Mouse (Mus musculus): Measurements from ENCODE around the gene Mrpl43. TPM values are rescaled to one million over a fixed set of nuclear protein-coding genes. Genes with fewer than 3 reads are reported as not detected.
A peak's percentile ranks its signal among the peaks of the same experiment; 100 is the strongest.

Mrpl43 gene
- polyA plus RNA-seq, 1 experiment = 43.4 TPM

GRCm38 (mm10) chr19:45014335-45014971, 8.2 kb upstream of the Mrpl43 start, which contains the start of gene Lzts2:
Gene Lzts2, plus strand, starts transcription at chr19:45014414.
- peaks cover 26% of the 10 kb centered on the region for H3K4me1 ChIP-seq (ENCODE audit: control insufficient read depth, insufficient read depth, low read length)
- H3K27me3 ChIP-seq (ENCODE audit: control insufficient read depth, insufficient read depth, low read length) = peaks cover 3% of the 10 kb centered on the region
- no peak for TF ChIP-seq POLR2A (IDR thresholded peaks at IDR 0.05; ENCODE audit: control insufficient read depth, low read depth, low read length)
- TF ChIP-seq CTCF (IDR thresholded peaks at IDR 0.05; ENCODE audit: control insufficient read depth, insufficient read depth, insufficient replicate concordance, low read depth, low read length) = no peak
- H3K36me3 ChIP-seq (ENCODE audit: control insufficient read depth, insufficient read depth, low read length) = peaks cover 2% of the 10 kb centered on the region
- peak within 1 kb of the TSS; percentile 93 for H3K4me3 ChIP-seq (ENCODE audit: control insufficient read depth, low read depth, low read length)
- peak within 1 kb of the TSS; percentile 76 for H3K27ac ChIP-seq (ENCODE audit: control insufficient read depth, insufficient read depth, low read depth, low read length)

- H3K36me3 ChIP-seq (ENCODE audit: control insufficient read depth, insufficient read depth, low read length) = peaks cover 2% of the 10 kb centered on the region
- peaks cover 25% of the 10 kb centered on the region for H3K4me1 ChIP-seq (ENCODE audit: control insufficient read depth, insufficient read depth, low read length)
- no peak for TF ChIP-seq CTCF (IDR thresholded peaks at IDR 0.05; ENCODE audit: control insufficient read depth, insufficient read depth, insufficient replicate concordance, low read depth, low read length)
- no peak for TF ChIP-seq POLR2A (IDR thresholded peaks at IDR 0.05; ENCODE audit: control insufficient read depth, low read depth, low read length)
- peaks cover 3% of the 10 kb centered on the region for H3K27me3 ChIP-seq (ENCODE audit: control insufficient read depth, insufficient read depth, low read length)
- no peak overlapping the region for H3K4me3 ChIP-seq (ENCODE audit: control insufficient read depth, low read depth, low read length)
- no peak overlapping the region for H3K27ac ChIP-seq (ENCODE audit: control insufficient read depth, insufficient read depth, low read depth, low read length)
Observed at GRCm38 (mm10) chr19:45013581-45014225, 7.5 kb upstream of the Mrpl43 start.

GRCm38 (mm10) chr19:45012636-45013035, 6.4 kb upstream of the Mrpl43 start:
- no peak for TF ChIP-seq CTCF (IDR thresholded peaks at IDR 0.05; ENCODE audit: control insufficient read depth, insufficient read depth, insufficient replicate concordance, low read depth, low read length)
- TF ChIP-seq POLR2A (IDR thresholded peaks at IDR 0.05; ENCODE audit: control insufficient read depth, low read depth, low read length) = no peak
- H3K27me3 ChIP-seq (ENCODE audit: control insufficient read depth, insufficient read depth, low read length) = peaks cover 3% of the 10 kb centered on the region
- H3K4me1 ChIP-seq (ENCODE audit: control insufficient read depth, insufficient read depth, low read length) = peaks cover 21% of the 10 kb centered on the region
- no peak overlapping the region for H3K27ac ChIP-seq (ENCODE audit: control insufficient read depth, insufficient read depth, low read depth, low read length)
- no peak overlapping the region for H3K4me3 ChIP-seq (ENCODE audit: control insufficient read depth, low read depth, low read length)
- H3K36me3 ChIP-seq (ENCODE audit: control insufficient read depth, insufficient read depth, low read length) = peaks cover 2% of the 10 kb centered on the region

GRCm38 (mm10) chr19:45012219-45012618, 6.0 kb upstream of the Mrpl43 start:
- Histone ChIP-seq H3K4me1 (ENCODE audit: control insufficient read depth, insufficient read depth, low read length) (peaks cover 26% of the 10 kb centered on the region), H3K36me3 (ENCODE audit: control insufficient read depth, insufficient read depth, low read length) (peaks cover 2% of the 10 kb centered on the region), H3K4me3 (ENCODE audit: control insufficient read depth, low read depth, low read length) (no peak overlapping the region), H3K27me3 (ENCODE audit: control insufficient read depth, insufficient read depth, low read length) (peaks cover 3% of the 10 kb centered on the region), H3K27ac (ENCODE audit: control insufficient read depth, insufficient read depth, low read depth, low read length) (no peak overlapping the region)
- TF ChIP-seq POLR2A (IDR thresholded peaks at IDR 0.05; ENCODE audit: control insufficient read depth, low read depth, low read length) (no peak), CTCF (IDR thresholded peaks at IDR 0.05; ENCODE audit: control insufficient read depth, insufficient read depth, insufficient replicate concordance, low read depth, low read length) (no peak)

GRCm38 (mm10) chr19:45010646-45011045, 4.4 kb upstream of the Mrpl43 start:
- Histone ChIP-seq H3K4me3 (ENCODE audit: control insufficient read depth, low read depth, low read length) (no peak overlapping the region), H3K4me1 (ENCODE audit: control insufficient read depth, insufficient read depth, low read length) (peaks cover 27% of the 10 kb centered on the region), H3K27me3 (ENCODE audit: control insufficient read depth, insufficient read depth, low read length) (peaks cover 2% of the 10 kb centered on the region; the same call in 1 of the 2 replicates), H3K27ac (ENCODE audit: control insufficient read depth, insufficient read depth, low read depth, low read length) (no peak overlapping the region), H3K36me3 (ENCODE audit: control insufficient read depth, insufficient read depth, low read length) (peaks cover 2% of the 10 kb centered on the region)
- no peak for TF ChIP-seq CTCF (IDR thresholded peaks at IDR 0.05; ENCODE audit: control insufficient read depth, insufficient read depth, insufficient replicate concordance, low read depth, low read length)

- no peak overlapping the region; the same call in 1 of the 2 replicates for H3K27ac ChIP-seq (ENCODE audit: control insufficient read depth, insufficient read depth, low read depth, low read length)
- TF ChIP-seq POLR2A (IDR thresholded peaks at IDR 0.05; ENCODE audit: control insufficient read depth, low read depth, low read length) (no peak), CTCF (IDR thresholded peaks at IDR 0.05; ENCODE audit: control insufficient read depth, insufficient read depth, insufficient replicate concordance, low read depth, low read length) (no peak)
- no peak overlapping the region for H3K4me3 ChIP-seq (ENCODE audit: control insufficient read depth, low read depth, low read length)
- no peaks in the 10 kb centered on the region for H3K27me3 ChIP-seq (ENCODE audit: control insufficient read depth, insufficient read depth, low read length)
- H3K36me3 ChIP-seq (ENCODE audit: control insufficient read depth, insufficient read depth, low read length) = peaks cover 2% of the 10 kb centered on the region
- H3K4me1 ChIP-seq (ENCODE audit: control insufficient read depth, insufficient read depth, low read length) = peaks cover 11% of the 10 kb centered on the region
Observed at GRCm38 (mm10) chr19:45007425-45008191, 1.4 kb upstream of the Mrpl43 start.

GRCm38 (mm10) chr19:45007021-45007420, 779 bp upstream of the Mrpl43 start:
- TF ChIP-seq POLR2A (IDR thresholded peaks at IDR 0.05; ENCODE audit: control insufficient read depth, low read depth, low read length) (no peak), CTCF (IDR thresholded peaks at IDR 0.05; ENCODE audit: control insufficient read depth, insufficient read depth, insufficient replicate concordance, low read depth, low read length) (no peak)
- H3K4me3 ChIP-seq (ENCODE audit: control insufficient read depth, low read depth, low read length) = peak overlapping the region; percentile 95
- H3K36me3 ChIP-seq (ENCODE audit: control insufficient read depth, insufficient read depth, low read length) = peaks cover 2% of the 10 kb centered on the region
- peaks cover 11% of the 10 kb centered on the region for H3K4me1 ChIP-seq (ENCODE audit: control insufficient read depth, insufficient read depth, low read length)
- peak overlapping the region; percentile 85 for H3K27ac ChIP-seq (ENCODE audit: control insufficient read depth, insufficient read depth, low read depth, low read length)
- no peaks in the 10 kb centered on the region for H3K27me3 ChIP-seq (ENCODE audit: control insufficient read depth, insufficient read depth, low read length)
